Mouse (Mus musculus) myocyte (in vitro differentiated cells): ENCODE measurements around the gene Ppp1r14b.

Source experiments
- MAX ChIP-seq: IDR thresholded peaks from one replicate; pipeline ENCODE4 v1.6.1; 2011; ENCODE audit warnings: low read depth, mild to moderate bottlenecking, control low read depth
- MYOD1 ChIP-seq, 3 experiments: IDR thresholded peaks; one replicate each; pipeline ENCODE4 v1.6.1; 2011; ENCODE audit warnings: control low read depth in 2 of 3, low read depth in 2 of 3, mild to moderate bottlenecking in 2 of 3, moderate library complexity in 1 of 3; ENCODE audit not compliant: insufficient read length in 2 of 3, control insufficient read depth in 1 of 3
- POLR2A ChIP-seq: IDR thresholded peaks from one replicate; pipeline ENCODE4 v1.6.1; 2011; ENCODE audit warnings: low read depth, mild to moderate bottlenecking, control low read depth, moderate library complexity; ENCODE audit not compliant: insufficient read length
- POLR2AphosphoS2 ChIP-seq: IDR thresholded peaks from one replicate; pipeline ENCODE4 v1.6.1; 2011; ENCODE audit warnings: low read depth, control low read depth; ENCODE audit not compliant: insufficient read length
- REST ChIP-seq: IDR thresholded peaks from one replicate; pipeline ENCODE4 v1.6.1; 2011; ENCODE audit warnings: mild to moderate bottlenecking, control low read depth, moderate library complexity; ENCODE audit not compliant: insufficient read depth, insufficient read length
- TCF12 ChIP-seq: IDR thresholded peaks from one replicate; pipeline ENCODE4 v1.6.1; 2011; ENCODE audit warnings: mild to moderate bottlenecking, control low read depth; ENCODE audit not compliant: poor library complexity, insufficient read depth, severe bottlenecking

DNA sequence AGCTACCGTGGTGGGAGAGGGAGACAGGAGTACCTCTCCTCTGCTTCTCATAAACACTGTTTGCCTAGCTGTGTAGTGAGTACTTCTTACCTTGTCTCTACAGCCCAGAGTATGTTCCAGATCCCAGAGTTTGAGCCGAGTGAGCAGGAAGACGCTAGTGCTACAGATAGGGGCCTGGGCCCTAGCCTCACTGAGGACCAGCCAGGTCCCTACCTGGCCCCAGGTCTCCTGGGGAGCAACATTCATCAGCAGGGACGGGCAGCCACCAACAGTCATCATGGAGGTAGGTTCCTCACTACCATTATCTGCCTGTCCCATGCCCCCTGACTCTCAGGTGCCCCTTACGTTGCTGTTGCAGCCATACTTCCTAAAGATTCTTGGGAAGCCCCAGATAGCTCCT lies 32.0 kb upstream of the Ppp1r14b start:
- TF ChIP-seq POLR2A, result no peak
- no peak for TF ChIP-seq MAX
- TF ChIP-seq REST, result no peak
- TF ChIP-seq POLR2AphosphoS2, result no peak
- TF ChIP-seq TCF12, result no peak
- no peak for TF ChIP-seq MYOD1 (IDR thresholded peaks at IDR 0.05; ENCODE audit: control insufficient read depth in 1 of 3, insufficient read length in 2 of 3, low read depth in 2 of 3)
